Mouse (Mus musculus) forebrain, embryonic 11.5 days (tissue): ENCODE measurements around the gene Cacna2d3. TPM values are rescaled to one million over a fixed set of nuclear protein-coding genes. Genes with fewer than 3 reads are reported as not detected.

ENCODE experiments used
- ATAC-seq: fragments of 200-750 bp; cut with Nextera tagmentation; replicated peaks from 2 replicates; pipeline ENCODE4 v1.8.0; 2017; ENCODE audit warnings: moderate TSS enrichment; ENCODE audit not compliant: low FRiP score
- DNase-seq: peaks from one replicate; pipeline ENCODE4 v3.0.0-alpha.2; 2017; ENCODE audit warnings: low spot score
- H3K27ac ChIP-seq: fragments of 300-500 bp; sonication (generic); 2 replicates; pipeline ENCODE4 v1.5.1; 2014; ENCODE audit warnings: low read depth, low read length
- H3K27me3 ChIP-seq: fragments of 300-500 bp; sonication (generic); 2 replicates; pipeline ENCODE4 v1.6.1; 2014; ENCODE audit warnings: mild to moderate bottlenecking, low read length, mixed read lengths; ENCODE audit not compliant: control insufficient read depth, insufficient read depth
- H3K36me3 ChIP-seq: fragments of 300-500 bp; sonication (generic); 2 replicates; pipeline ENCODE4 v1.6.1; 2014; ENCODE audit warnings: mild to moderate bottlenecking, low read length, moderate library complexity, mixed read lengths; ENCODE audit not compliant: control insufficient read depth, insufficient read depth
- H3K4me1 ChIP-seq: fragments of 300-500 bp; sonication (generic); replicated peaks from 2 replicates; pipeline ENCODE4 v1.6.1; 2014; ENCODE audit warnings: low read length, mixed read lengths; ENCODE audit not compliant: control insufficient read depth, insufficient read depth
- H3K4me2 ChIP-seq: fragments of 300-500 bp; sonication (generic); 2 replicates; pipeline ENCODE4 v1.6.1; 2014; ENCODE audit warnings: low read depth, mild to moderate bottlenecking, low read length, moderate library complexity, mixed read lengths; ENCODE audit not compliant: severe bottlenecking
- H3K4me3 ChIP-seq: fragments of 300-500 bp; sonication (generic); 2 replicates; pipeline ENCODE4 v1.5.1; 2014; ENCODE audit warnings: low read depth, low read length
- H3K9ac ChIP-seq: fragments of 300-500 bp; sonication (generic); 2 replicates; pipeline ENCODE4 v1.6.1; 2014; ENCODE audit warnings: low read length
- H3K9me3 ChIP-seq: fragments of 300-500 bp; sonication (generic); 2 replicates; pipeline ENCODE4 v1.6.1; 2016; ENCODE audit warnings: low read length, mixed read lengths; ENCODE audit not compliant: control insufficient read depth
- WGBS: fragments of 180-500 bp; shearing (Covaris S2); extraction: QIAGEN DNeasy Blood & Tissue Kit; methylation state at CpG from one replicate; pipeline ENCODE4 v1.1.7; 2014; 5-methylcytosine and 5-hydroxymethylcytosine counted together
- polyA plus RNA-seq: library from polyadenylated mRNA; unstranded; fragments of >200 nt; fragmentation: Nextera tagmentation; extraction: Ambion mirVana; gene quantifications from 2 replicates; pipeline ENCODE4 v1.2.1, GENCODE M21; 2014

The Cacna2d3 gene
- polyA plus RNA-seq, 1 experiment from 2014 or later = 4.5 TPM

DNA sequence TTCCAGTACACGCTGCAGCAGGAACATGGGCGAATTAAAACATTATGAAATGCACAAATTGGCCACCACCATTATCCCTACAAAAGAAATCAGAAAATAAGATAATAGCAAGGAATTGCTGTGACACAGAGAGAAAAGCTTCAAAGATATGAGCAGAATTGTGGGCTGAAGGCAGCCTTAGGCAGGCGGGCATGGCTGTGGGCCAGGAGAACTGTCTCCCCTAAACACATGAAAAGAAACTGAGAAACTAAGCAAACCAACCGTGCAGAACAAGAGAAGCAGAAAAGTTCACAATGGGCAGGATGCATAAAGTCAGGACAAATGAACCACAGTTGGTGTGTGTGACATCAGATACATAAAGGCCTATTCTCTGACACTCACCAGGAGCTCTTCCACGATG is 51.8 kb downstream of the Cacna2d3 start:
- 50% methylated on average over 5 of the region's 5 CpGs for WGBS
- ATAC-seq = no peak
- Histone ChIP-seq H3K4me2 (no peak overlapping the region), H3K4me3 (no peak overlapping the region), H3K27me3 (no peaks in the 10 kb centered on the region), H3K27ac (no peak overlapping the region), H3K9ac (no peak overlapping the region), H3K36me3 (no peaks in the 10 kb centered on the region), H3K9me3 (no peaks in the 10 kb centered on the region), H3K4me1 (no peaks in the 10 kb centered on the region)
- no peak for DNase-seq

DNA sequence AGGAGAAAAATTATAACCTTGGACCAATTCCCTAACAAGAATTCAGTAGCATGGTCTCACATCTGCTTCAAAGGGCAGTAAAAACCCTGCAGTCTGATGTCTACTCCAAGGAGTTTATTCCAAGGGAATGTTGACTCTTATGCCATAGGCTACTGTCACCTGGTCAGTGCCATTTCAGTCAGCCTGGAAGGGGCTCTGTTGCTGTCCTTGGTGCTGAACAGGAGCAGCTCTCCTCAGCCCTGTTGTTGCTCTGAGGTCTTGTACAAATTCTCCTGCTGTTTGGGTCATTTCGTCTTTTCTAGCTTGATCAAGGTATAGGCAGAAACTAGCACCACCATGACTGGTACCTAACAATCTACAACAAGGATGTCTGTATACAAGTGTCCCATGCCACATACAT is 64.7 kb downstream of the Cacna2d3 start:
- Histone ChIP-seq H3K36me3 (no peaks in the 10 kb centered on the region), H3K9ac (no peak overlapping the region), H3K27ac (no peak overlapping the region), H3K9me3 (no peaks in the 10 kb centered on the region), H3K4me3 (no peak overlapping the region), H3K27me3 (no peaks in the 10 kb centered on the region), H3K4me1 (no peaks in the 10 kb centered on the region), H3K4me2 (no peak overlapping the region)
- DNase-seq (peak; percentile 68), ATAC-seq (no peak)
- 50% methylated on average over 1 of the region's 1 CpGs for WGBS

DNA sequence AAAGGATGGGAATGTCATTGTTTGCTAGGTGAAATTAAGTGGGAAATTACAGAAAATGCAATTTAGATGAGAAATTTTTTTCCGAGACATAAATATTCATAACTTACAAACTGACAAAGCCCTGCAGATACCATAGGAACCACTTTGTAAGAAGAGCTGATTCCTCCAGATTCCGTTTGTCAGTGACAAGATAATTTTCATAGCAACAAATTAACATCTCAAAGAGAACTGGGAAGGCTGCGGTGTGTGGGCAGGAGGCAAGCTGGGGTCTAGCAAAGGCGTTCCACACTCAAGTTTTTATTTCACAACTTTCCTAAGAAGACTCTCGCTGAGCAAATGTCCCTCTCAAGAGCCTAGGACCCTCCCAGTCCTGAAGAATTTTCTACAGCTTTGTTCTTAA is 71.1 kb downstream of the Cacna2d3 start:
- WGBS = 80% methylated on average over 5 of the region's 5 CpGs
- Histone ChIP-seq H3K9me3 (no peaks in the 10 kb centered on the region), H3K4me3 (no peak overlapping the region), H3K27ac (no peak overlapping the region), H3K9ac (no peak overlapping the region), H3K27me3 (no peaks in the 10 kb centered on the region), H3K4me2 (no peak overlapping the region), H3K36me3 (no peaks in the 10 kb centered on the region), H3K4me1 (no peaks in the 10 kb centered on the region)
- no peak for ATAC-seq
- no peak for DNase-seq

DNA sequence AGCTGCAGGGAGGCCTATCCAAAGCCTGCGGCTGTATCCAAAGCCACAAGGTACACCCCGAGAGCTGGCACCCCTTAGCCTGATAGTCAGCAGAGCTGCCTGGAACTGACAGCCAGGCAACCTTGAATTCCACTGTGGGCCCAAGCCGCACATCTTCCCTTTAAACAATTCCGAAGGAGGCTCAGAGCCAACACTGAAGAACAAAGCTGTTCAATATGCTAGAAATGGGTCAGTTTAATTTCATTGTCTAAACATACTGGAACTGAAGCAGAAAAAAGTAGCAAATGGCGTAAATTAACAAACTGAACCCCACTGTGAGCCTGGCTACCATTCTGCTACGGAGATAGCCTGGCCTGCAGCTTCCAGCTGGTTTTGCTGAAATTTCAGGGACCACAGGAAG is 72.9 kb downstream of the Cacna2d3 start:
- no peak overlapping the region for H3K9ac ChIP-seq
- no peaks in the 10 kb centered on the region for H3K27me3 ChIP-seq
- H3K27ac ChIP-seq = no peak overlapping the region
- 59% methylated on average over 6 of the region's 6 CpGs for WGBS
- no peaks in the 10 kb centered on the region for H3K36me3 ChIP-seq
- H3K4me3 ChIP-seq = no peak overlapping the region
- DNase-seq (no peak), ATAC-seq (no peak)
- no peaks in the 10 kb centered on the region for H3K9me3 ChIP-seq
- no peaks in the 10 kb centered on the region for H3K4me1 ChIP-seq
- H3K4me2 ChIP-seq = no peak overlapping the region

DNA sequence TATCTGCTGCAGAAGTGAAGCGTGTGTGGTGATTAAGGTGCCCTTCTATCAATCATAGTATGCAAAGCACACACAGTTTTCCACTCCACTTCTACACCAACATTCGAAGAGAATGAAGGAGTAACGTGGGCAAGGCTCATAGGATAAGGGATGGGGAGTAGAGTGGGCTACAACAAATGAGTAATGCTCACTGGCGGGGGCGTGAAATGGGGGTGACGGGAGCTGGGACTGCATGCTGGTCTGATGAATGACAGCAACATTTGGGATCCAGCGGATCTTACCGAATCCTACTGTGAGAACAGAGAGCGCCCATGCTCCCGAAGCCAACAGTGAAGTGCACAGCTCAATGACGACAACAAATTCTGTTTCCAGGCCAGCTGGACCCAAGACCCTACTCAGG is 76.2 kb downstream of the Cacna2d3 start:
- Histone ChIP-seq H3K4me3 (no peak overlapping the region), H3K9me3 (no peaks in the 10 kb centered on the region), H3K4me1 (no peaks in the 10 kb centered on the region), H3K27me3 (no peaks in the 10 kb centered on the region), H3K4me2 (no peak overlapping the region), H3K9ac (no peak overlapping the region), H3K27ac (no peak overlapping the region), H3K36me3 (no peaks in the 10 kb centered on the region)
- ATAC-seq = no peak
- WGBS = 85% methylated on average over 11 of the region's 11 CpGs
- no peak for DNase-seq

DNA sequence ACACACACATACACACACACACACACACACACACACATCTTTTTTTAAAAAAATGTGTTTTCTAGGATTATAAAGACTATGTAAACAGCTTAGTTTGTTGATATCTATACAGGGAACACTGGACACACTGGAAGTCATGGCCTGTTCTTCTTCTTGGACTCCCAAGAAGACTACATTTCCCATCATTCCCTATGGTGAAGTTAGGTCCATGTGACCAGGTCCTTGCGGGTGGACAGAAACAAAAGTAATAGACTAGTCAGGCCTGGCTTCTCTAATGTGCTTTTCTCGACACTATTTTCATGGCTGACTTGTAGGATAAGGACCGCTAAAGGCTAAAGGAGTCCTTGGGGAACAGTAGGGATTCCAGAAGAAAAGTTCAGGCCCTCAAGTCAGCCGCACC is 78.4 kb downstream of the Cacna2d3 start:
- H3K36me3 ChIP-seq = no peaks in the 10 kb centered on the region
- 76% methylated on average over 4 of the region's 4 CpGs for WGBS
- no peaks in the 10 kb centered on the region for H3K27me3 ChIP-seq
- ATAC-seq (no peak), DNase-seq (no peak)
- no peak overlapping the region for H3K27ac ChIP-seq
- H3K9ac ChIP-seq = no peak overlapping the region
- no peaks in the 10 kb centered on the region for H3K9me3 ChIP-seq
- H3K4me1 ChIP-seq = no peaks in the 10 kb centered on the region
- no peak overlapping the region for H3K4me2 ChIP-seq
- no peak overlapping the region for H3K4me3 ChIP-seq

DNA sequence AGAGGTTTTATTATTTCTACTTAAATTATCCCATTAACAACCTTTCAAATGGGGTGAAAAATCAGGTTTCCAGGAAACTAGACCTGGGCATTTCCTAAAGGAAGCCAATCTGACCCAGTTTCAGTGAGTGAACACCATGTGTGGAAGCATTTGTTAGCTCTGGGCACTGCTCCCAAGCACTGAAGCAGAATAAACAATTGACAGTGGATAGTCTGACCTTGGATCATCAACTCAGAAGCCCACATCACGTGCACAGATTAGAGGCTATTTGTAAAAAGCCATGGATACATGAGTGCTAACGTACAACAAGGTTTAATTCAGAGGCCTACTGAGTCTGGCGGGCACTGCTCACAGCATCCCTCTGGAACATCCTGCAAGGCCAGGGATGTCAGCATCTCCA is 82.4 kb downstream of the Cacna2d3 start:
- WGBS = 72% methylated on average over 3 of the region's 3 CpGs
- no peak overlapping the region for H3K4me2 ChIP-seq
- ATAC-seq (no peak), DNase-seq (no peak)
- no peak overlapping the region for H3K9ac ChIP-seq
- H3K27ac ChIP-seq = no peak overlapping the region
- H3K36me3 ChIP-seq = no peaks in the 10 kb centered on the region
- no peak overlapping the region for H3K4me3 ChIP-seq
- no peaks in the 10 kb centered on the region for H3K9me3 ChIP-seq
- H3K4me1 ChIP-seq = no peaks in the 10 kb centered on the region
- no peaks in the 10 kb centered on the region for H3K27me3 ChIP-seq

DNA sequence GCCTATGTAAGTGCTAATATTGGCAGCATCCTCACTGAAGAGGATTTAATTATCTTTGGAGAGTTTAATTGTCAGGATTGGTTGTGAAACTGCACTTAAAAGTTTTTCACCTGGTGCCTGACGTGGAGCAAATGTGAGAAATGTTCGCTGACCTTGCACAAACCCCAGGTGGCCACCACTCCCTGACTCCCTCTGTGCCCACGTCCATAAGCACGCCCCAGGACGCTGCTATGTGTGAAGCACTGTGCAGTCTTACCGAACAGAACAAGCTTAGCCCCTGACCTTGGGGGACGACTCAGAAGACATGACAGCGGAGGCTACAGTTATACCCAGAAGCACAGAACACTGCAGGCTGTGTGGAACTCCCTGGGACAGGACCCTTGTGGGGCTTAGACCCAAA is 93.5 kb downstream of the Cacna2d3 start:
- no peak for DNase-seq
- Histone ChIP-seq H3K9me3 (no peaks in the 10 kb centered on the region), H3K27ac (no peak overlapping the region), H3K27me3 (no peaks in the 10 kb centered on the region), H3K4me2 (no peak overlapping the region), H3K9ac (no peak overlapping the region), H3K36me3 (no peaks in the 10 kb centered on the region), H3K4me1 (no peaks in the 10 kb centered on the region), H3K4me3 (no peak overlapping the region)
- ATAC-seq = no peak
- WGBS = 78% methylated on average over 8 of the region's 8 CpGs

DNA sequence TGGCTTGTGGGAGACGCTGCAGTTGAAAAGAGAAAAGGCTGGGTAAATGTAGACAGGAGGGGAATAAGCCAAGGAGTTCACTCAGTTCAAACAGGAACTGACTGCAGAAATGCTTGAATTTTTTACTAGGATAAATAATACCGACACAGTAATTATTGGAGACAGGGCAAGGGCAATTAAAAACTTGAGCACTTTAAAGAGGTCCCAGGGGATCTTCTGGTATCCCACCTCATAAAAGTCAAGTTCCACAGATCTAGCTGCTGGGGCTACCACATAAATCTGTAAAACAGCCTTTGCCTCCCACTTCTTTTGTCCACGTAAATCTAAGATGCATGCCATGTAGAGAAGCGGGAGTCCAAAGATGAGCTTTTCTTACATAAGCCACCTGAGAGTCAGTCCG is 109.2 kb downstream of the Cacna2d3 start:
- ATAC-seq = no peak
- no peak overlapping the region for H3K4me2 ChIP-seq
- 83% methylated on average over 5 of the region's 5 CpGs for WGBS
- H3K4me3 ChIP-seq = no peak overlapping the region
- no peak for DNase-seq
- no peaks in the 10 kb centered on the region for H3K27me3 ChIP-seq
- no peaks in the 10 kb centered on the region for H3K4me1 ChIP-seq
- H3K9ac ChIP-seq = no peak overlapping the region
- no peaks in the 10 kb centered on the region for H3K36me3 ChIP-seq
- no peak overlapping the region for H3K27ac ChIP-seq
- no peaks in the 10 kb centered on the region for H3K9me3 ChIP-seq
